Mouse (Mus musculus): Measurements from ENCODE around the gene Cacng1.

The Cacng1 gene

DNA sequence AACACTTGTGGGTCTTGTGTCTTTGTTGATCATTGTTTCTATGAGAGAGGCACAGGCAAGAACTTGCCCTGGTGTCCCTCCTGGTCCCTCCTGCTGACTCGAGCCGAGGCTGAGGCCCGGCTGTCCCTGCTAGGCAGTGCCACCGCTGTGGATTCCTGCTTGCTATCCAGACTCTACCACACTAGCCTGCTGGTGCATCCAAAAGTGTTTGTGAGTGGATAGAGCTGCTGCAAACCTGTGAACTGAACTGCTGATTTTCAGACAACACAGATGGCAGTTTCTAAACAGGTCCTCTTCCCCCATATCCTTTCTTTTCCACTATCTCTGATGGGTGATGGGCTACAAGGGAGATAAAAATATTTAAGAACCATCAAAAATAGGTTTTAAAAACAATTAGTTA is 60.8 kb downstream of the Cacng1 start:
- no peak for DNase-seq (ENCODE audit: low spot score)

Measured in ovary, postnatal 14 days (tissue).